Mouse (Mus musculus) thymus, postnatal 0 days (tissue): ENCODE data around the gene Smagp. TPM values are rescaled to one million over a fixed set of nuclear protein-coding genes. Genes with fewer than 3 reads are reported as not detected.
A peak's percentile ranks its signal among the peaks of the same experiment; 100 is the strongest.

ENCODE experiments used
- DNase-seq: peaks from one replicate; pipeline ENCODE4 v3.0.0-alpha.2; 2015; ENCODE audit warnings: low spot score
- polyA plus RNA-seq: library from polyadenylated mRNA; unstranded; fragments of >200 nt; fragmentation: Nextera tagmentation; extraction: Ambion mirVana; gene quantifications from 2 replicates; pipeline ENCODE4 v1.2.1, GENCODE M21; 2015

Gene Smagp
- polyA plus RNA-seq, 1 experiment from 2014 or later: 4.8 TPM

DNA sequence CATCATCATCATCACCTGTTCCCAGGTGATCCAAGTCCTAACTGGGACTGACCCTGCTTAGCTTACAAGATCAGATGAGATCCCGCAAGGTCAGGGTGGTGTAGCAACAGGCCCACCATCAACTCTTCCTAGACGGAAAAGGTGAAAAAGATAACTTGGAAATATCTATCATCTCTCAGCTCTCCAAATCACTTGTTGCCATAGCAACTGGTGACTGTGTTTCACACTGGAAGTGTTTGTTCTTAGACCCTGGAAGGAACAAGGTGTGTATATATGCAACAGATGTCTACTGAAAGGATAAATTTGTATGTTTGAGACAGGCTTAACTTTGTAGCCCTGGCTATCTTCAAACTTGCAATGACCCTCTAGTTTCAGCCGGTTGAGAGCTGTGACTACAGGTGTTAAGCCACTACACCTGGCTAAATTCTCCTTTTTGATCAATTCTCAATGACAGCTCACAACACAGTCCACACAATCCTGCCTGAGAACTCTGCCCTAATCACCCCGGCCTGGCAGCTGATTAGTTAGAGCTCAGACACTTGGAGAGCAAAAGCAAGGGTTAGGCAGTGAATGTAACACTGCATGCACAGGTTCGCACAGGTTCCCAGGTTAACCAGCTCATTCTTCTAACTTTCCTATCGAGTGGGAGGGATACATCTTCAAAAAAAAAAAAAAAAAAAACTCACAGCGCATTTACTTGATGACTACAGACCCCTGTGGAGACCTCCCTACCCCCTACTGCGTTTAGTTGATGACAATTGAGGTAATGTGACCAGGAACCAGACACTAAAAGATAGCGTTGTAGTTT is 28.9 kb upstream of the Smagp start:
- DNase-seq: no peak

DNA sequence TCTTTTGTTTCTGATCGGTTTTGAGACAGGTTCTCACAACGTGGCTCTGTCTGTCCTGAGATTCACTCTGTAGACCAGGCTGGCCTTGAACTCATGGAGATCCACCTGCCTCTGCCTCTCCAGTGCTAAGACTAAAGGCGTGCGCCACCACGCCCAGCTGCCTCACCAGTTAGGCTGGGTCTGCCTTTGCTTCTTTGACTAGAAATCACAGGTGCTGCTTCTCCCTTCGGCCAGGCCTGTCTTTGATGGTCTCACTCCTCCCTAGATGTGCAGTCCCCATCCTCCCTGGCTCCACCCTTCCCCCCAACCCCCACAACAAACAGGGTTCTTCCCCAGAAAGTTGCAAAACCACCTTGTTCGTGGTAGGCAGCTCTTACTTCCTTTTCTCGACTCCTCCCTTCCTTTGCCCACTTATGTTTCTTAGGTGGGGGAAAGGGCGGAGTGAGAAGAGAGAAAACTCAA is 28.1 kb upstream of the Smagp start:
- peak; percentile 67 for DNase-seq

DNA sequence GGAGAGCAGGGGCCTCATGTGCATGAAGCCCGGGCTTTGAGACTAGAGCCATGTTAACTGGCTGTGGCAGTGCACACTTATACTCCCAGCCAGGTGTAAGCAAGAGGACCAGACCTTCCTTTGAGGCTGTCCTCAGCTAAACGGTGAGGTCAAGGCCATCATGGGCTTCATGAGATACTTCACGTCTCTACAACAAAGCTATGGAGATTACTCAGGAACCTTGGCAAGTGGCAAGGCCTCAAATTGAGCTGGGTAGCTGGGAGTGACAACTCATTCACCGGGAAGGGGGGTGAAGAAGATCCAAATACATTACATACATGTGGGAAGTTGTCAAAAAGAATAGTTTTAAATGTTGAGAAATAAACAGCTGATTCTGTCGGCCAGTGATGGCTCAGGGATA is 24.1 kb upstream of the Smagp start:
- no peak for DNase-seq

DNA sequence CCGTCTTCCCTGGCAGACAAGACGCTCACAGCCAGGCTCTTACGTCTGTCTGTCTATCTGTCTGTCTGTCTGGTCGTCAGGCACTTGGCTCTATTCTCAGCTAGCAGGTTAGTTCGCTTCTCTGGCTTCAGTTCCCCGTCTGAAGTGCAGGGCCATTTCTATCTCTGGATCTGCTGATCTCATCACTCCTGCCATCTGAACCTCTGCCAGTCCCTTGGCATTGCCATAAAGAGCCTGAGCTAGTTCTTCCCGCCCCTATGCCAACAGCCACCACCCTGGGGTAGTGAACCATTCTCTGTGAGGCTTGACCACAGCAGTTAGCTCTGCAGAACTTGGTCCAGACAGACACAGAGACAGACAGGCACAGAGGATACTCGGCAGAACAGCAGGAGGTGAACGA is 23.6 kb upstream of the Smagp start:
- DNase-seq: no peak

DNA sequence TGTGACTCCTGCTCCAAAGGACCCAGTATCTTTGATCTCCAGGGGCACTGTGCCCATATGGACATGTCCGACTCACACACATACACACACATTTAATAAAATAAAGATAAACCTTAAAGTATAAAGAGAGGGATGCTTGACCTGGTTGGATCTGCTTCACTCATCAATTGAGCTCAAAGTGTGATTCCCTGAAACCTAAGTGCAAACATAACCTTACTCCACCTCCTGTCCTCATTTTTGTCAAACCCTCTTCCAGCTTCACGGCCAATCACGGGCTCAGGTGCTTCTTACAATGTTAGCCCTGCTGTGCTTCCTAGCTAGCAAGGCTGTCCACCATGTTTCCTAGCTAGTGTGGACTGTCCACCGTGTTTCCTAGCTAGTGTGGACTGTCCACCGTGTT is 18.5 kb upstream of the Smagp start:
- no peak for DNase-seq

DNA sequence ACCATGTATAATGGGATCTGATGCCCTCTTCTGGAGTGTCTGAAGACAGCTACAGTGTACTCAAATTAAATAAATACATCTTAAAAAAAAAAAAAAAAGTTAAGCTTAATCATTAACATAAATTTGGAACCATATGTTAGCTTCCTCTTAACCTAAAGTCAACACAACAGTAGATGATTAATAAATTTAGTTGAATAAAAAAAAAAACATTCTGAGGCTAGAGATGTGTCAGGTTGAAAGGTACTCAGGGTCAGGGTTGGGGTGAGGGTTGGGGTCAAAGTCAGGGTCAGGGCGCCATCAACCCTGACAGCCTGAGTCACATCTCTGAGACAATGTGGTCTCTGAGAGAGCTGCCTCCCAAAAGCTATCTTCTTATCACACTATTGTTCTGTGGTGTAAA is 17.5 kb upstream of the Smagp start:
- DNase-seq: no peak

DNA sequence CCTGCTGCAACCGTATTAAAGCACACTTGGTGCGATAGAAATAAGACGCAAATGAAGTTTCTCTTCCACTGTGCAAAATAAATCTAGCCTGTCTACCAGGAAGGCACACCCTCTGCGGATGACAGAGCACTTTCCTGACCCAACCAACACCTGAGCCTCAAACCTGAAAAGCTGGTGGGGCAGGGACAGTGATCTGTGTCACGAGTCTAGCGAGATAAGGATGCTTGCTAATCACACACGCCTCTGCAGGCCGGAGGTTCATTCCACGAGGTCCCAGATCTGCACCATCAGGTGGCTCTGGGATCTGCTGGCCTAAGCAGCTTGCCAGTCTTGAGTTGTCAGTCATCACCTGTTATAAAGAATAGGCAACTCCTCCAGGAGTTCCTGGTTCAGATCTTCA is 14.9 kb upstream of the Smagp start:
- no peak for DNase-seq

DNA sequence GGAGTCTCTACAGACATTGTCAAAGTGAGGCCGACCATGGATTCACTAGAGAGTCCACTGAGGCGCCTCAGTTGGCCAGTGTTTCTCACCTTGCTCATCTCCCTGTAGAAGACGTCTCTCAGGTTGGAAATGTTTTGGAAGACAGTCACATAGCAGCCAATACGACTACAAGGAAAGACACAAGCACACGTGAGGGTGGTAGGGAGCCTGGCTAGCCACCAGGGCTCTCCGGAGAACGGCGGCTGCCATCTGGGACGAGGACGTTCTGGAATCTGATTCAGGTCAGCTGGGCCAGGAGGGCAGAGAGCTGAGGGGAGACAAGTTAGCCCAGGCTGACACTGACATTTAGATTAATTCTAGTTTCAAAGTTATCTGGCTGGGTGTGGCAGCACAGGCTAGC is 13.4 kb upstream of the Smagp start:
- no peak for DNase-seq

DNA sequence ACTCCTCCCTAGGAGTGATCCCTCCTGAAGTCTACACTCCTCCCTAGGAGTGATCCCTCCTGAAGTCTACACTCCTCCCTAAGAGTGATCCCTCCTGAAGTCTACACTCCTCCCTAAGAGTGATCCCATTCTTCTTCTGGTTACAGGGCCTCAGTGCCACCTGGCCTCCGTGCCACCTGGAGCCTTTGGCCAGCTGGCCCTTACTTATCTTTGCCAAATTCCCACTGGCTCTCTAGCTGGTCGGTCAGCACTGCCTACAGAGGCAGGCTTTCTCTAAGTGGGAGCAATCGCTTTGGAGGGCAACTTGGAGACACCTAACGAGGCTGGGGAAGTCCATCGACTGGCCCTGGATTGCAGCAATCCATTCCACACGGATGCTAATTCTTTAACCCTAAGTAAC is 9.4 kb upstream of the Smagp start:
- DNase-seq: no peak

DNA sequence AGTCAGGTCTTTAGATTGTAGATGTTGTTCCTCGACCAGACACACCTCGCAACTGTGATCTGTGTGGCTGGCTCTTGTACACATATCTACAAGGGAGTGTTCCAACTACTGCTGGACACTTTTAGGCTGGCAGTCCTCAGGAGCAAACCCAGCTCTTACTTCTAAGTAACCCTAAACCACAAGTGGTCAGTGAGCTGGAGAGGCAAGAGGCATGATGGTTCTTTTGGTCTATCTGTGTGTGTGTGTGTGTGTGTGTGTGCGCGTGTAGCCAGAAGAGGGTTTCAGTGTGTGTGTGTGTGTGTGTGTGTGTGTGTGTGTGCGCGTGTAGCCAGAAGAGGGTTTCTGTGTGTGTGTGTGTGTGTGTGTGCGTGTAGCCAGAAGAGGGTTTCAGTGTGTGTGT is 5.7 kb upstream of the Smagp start:
- DNase-seq: no peak

DNA sequence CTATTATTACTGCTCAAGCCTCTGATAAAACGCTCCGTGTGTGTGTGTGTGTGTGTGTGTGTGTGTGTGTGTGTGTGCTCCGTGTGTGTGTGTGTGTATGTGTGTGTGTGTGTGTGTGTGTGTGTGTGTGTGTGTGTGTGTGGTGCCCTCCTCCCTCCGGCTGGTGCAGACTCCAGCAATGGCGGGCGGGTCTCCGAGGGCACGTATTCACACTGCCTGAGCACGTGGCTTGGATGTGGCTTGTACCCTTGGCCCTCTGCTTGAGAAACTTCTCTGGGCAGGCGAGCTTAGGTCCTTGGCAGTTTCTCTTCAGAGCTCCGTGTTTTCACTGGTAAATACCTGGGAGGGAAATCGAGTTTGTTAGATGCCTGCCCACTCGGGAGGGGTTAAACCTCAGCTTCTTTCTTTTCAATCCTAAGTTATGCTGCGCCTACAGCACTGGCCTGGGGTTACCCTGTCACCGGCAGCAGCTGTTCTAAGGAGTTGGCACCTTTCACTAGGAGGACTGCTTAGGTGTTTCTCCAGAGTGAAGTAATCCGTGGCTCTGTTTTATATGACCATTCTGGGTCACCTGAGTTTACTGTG is 4.6 kb upstream of the Smagp start:
- no peak for DNase-seq

DNA sequence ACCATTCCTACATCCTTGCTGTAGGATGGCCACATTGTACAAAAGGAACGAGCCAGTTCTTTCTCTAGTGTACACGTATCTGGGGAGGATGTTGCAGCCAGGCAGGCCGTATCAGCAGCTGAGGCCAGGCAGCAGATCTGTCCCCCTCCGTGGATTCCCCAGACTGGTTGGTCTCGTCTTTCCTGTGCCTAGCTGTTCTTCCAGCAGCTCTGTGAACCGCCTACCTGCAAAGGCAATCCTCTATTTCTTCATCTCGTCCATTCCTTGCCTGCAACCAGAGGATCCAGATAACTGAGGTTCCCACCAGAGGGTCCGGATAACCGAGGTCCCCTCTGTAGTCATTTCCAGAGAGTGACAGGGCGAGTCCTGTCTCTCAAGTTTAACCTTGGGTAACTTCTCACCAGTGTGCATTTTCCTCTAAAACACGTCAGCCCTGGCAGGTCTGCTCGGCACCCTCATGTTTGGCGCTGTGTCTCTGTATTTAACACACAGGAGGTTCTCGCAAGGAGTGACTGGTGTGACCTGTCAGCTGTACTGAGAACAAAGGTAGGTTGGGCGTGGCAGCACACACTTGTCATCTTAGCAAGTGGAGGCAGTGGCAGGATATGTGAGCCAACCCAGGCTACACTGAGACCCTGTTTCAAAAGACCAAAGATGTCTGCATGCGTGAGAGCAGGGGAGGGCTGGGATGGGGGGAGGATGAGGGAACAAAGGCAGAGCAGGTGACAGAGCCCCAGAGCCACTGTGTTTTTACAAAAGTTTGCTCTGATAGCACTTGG is 3.4 kb upstream of the Smagp start:
- DNase-seq: no peak

DNA sequence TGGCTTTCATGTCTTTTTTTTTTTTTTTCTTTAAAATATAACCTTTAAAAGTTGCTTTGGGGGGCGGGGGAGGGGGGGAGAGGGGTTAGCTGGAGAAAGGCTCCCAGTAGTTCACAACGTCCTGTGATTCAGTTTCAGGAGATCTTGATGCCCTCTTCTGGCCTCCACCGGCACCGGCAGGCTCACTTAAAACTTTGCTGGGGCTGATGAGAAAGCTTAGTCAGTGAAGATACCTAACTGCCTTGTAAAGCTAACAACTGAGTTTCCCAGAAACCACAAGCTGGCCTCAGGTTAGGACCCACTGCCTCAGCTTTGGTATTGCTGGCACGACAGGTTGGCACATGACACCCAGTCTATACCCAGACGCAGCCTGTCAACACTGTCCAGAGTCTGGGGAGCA is 921 bp upstream of the Smagp start:
- DNase-seq: peak; percentile 62

DNA sequence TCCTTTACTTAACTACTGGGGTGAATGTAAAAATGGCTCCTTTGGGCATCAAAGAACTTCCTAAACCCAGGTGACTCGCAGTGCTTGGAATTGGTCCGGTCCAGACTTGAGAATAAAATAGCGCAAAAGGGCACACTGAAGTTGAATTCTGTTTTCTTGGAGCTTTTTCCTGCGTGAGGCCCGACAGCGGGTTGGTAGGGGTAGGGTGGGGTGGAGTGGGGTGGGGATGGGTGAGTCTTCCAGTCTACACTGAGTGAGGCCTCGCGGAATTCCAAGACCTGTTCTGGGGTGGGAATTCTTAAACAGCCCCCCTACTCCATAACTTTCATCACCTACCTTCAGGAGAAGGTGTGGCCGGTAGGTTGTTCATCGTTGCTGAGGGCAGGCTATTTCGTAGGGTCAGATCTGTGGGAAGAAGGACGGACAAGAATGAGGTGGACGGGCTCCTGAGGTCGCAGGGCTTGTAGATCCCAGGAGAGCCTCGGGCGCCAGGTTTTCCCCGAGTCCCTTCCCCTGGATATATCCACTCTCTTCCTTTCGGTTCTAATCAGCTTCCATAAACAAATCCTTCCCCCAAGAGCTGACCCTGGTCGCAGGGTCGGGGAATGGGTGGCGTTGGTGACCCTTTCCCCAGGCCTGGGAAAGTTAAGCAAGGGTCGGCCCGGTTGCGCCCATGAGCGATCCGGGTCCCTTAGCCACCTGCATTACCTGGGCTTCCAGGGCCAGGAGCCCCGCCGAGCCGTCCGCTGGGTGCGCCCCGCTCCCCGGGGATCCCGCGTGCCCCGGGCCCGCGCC is 692 bp downstream of the Smagp start:
- DNase-seq: no peak

DNA sequence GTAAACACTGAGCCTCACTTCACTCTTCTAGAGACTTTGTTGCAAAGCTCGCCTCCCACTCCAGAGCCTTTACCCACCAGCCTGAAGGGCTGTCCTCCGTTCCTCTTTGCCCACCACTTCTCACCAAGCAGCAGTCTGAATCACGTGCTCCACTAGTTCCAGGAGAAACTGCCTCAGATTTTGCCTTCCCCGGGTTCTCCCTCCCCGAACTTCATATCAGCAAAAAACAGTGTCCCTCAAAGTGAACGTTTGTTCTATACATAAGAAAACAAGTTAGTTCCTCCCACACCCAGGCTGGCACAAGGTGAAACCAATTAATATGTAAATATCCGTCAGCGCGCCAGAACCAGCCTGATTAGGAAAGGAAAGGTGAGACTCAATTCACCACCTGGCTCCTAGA is 1.5 kb downstream of the Smagp start:
- no peak for DNase-seq

DNA sequence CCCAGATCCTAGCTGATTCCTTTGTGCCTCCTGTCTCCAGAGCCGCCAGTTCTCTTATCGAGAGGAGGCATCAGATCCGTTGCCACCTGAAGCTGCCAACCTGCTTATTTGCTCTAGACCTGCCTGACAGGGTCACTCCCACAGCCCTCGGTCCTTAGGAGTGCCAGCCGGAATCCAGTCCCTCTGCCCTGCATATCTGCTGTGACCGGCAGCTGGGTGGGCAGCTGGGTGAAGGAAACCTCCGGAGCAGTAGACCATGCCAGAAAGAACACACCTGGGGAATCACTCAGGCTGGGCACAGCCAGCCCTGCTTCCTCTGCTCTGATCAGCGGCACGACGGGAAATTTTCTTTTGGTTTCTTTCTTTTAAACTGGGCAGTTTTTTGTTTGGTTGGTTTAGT is 3.4 kb downstream of the Smagp start:
- DNase-seq: no peak

DNA sequence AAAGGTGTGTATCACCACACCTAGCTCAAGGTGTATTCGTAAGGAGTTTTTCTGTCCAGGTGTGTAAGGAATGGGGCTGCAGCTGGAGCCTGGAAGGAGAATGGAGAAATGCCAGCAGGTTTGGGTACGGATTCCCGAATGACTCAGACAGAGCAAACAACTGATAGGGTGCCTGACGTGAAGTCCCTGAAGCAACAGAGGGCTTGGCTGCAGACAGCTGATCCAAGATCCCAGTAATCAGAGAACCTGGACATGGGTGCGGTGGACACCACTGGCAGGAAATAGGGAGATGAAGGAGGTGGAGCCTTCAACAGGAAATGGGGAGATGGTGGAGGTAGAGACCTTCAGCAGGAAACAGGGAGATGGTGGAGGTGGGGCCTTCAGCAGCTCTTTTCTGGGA is 4.4 kb downstream of the Smagp start:
- no peak for DNase-seq

DNA sequence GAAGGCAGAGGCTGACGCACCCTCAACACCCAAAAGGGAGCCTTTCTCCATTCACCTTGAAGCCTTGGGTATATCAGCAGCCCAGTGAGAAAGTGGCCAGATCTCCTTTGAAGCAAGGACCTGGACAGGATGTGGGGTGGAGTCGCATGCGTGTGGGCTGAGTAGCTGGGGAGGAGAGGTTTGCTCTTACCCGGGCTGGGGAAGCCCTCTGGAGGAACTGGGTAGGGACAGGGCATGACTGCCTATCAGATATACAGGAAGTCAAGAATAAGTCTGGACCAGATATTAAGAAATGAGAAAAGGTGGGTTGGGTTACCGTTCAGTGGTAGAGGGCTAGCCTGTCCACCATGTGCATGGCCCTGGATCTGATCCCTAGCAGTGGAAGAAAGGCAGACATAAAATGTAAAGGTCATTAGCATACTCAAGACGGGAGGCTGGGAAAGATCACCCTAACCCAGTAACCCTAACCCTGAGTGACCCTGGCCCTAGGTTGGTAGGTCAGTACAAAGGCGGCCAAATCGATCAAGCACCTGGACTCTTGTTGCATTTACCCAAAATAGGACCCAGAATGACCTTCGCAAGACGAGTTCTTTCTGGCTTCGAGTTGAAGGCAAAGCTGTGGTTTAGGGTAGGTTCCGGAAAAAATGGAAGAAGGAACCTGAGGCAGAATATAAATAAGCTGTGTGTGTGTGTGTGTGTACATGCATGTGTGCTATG is 5.1 kb downstream of the Smagp start:
- DNase-seq: no peak

DNA sequence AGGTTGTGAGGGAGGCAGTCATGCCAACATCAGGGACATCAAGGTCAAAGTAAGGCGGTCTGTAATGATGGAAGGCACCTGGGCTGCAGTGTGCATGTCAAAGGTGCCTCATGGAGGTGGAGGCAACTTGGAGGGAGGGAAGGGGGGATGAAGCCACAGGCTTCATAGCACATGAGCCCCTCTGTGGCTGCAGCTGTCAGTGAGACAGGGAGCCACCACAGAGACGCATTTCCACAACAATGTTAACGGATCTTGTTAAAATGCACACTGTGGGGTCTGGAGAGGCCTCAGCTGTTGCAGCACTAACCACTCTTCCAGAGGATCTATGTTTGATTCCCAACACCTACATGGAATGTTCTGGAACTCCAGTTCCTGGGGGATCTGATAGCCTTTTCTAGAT is 6.6 kb downstream of the Smagp start:
- peak; percentile 58 for DNase-seq

DNA sequence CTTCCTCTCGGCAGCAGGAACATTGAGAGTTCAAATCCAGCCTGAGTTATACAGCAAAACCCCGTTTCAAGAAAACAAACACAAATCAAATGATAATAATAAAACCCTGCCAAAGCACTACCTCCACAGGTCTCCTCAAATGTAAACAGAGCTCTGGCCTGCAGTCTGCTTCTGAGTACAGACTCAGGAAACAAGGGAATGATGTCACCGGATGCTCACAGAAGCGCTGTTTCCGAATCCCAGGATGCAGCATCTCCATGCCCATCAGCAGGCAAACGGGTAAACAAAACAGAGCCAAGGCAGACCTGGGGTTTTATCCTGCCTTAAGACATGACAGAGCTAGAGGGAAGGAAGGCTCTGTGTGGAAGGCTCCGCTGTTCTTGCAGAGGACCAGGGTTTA is 7.9 kb downstream of the Smagp start:
- DNase-seq: no peak

DNA sequence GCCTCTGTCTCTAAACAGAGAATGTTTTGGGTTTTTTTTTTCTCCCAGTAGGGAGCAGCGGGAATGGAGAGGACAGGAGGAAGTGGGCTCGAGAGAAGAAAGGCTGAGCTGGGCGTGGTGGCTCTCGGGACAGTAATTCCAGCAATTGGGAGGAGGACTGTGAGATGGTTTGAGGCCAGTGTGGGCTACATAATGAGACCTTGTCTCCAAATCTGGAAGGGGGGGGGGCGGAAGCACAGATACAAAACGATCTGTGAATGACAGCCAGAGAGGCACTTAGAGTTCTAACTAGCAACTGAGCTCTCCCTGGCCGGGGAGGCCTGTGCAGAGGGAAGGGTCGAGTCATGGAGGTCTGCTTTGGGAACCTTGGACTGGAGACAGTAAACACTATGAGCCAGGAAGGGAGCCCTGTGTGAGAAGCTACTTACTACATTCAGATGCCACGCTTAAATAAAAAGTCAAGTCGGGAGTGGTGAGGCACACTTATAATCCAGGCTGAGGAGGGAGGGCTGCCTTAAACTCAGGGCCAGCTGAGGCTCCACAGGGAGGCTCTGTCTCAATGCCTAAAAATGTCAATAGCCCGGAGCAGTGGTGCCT is 8.9 kb downstream of the Smagp start:
- DNase-seq: no peak
